Mouse (Mus musculus) intestine, embryonic 14.5 days (tissue): ENCODE results near the gene Crybg2. TPM values are rescaled to one million over a fixed set of nuclear protein-coding genes. Genes with fewer than 3 reads are reported as not detected.
A peak's percentile ranks its signal among the peaks of the same experiment; 100 is the strongest.

ENCODE experiments used
- ATAC-seq: fragments of 200-750 bp; cut with Nextera tagmentation; replicated peaks from 2 replicates; pipeline ENCODE4 v1.8.0; 2017; ENCODE audit warnings: low read depth, moderate number of reproducible peaks, moderate TSS enrichment, moderate library complexity; ENCODE audit not compliant: low FRiP score, low TSS enrichment
- DNase-seq: peaks from one replicate; pipeline ENCODE4 v3.0.0-alpha.2; 2018; ENCODE audit warnings: low spot score
- H3K27ac ChIP-seq: fragments of 300-500 bp; sonication (generic); 2 replicates; pipeline ENCODE4 v1.5.1; 2014; ENCODE audit warnings: low read depth, mild to moderate bottlenecking, control low read depth
- H3K27me3 ChIP-seq: fragments of 300-500 bp; sonication (generic); replicated peaks from 2 replicates; pipeline ENCODE4 v1.6.1; 2014; ENCODE audit warnings: low read length, control low read depth; ENCODE audit not compliant: control insufficient read depth, insufficient read depth
- H3K36me3 ChIP-seq: fragments of 300-500 bp; sonication (generic); 2 replicates; pipeline ENCODE4 v1.6.1; 2014; ENCODE audit warnings: low read length, control low read depth; ENCODE audit not compliant: control insufficient read depth, insufficient read depth
- H3K4me1 ChIP-seq: fragments of 300-500 bp; sonication (generic); replicated peaks from 2 replicates; pipeline ENCODE4 v1.6.1; 2014; ENCODE audit warnings: low read length, control low read depth, mixed read lengths; ENCODE audit not compliant: control insufficient read depth, insufficient read depth
- H3K4me2 ChIP-seq: fragments of 300-500 bp; sonication (generic); 2 replicates; pipeline ENCODE4 v1.6.1; 2014; ENCODE audit warnings: low read length
- H3K4me3 ChIP-seq: fragments of 300-500 bp; sonication (generic); 2 replicates; pipeline ENCODE4 v1.5.1; 2014; ENCODE audit warnings: low read depth, low read length, control low read depth, mixed read lengths
- H3K9ac ChIP-seq: fragments of 300-500 bp; sonication (generic); 2 replicates; pipeline ENCODE4 v1.6.1; 2014; ENCODE audit warnings: mild to moderate bottlenecking, low read length
- H3K9me3 ChIP-seq: fragments of 300-500 bp; sonication (generic); 2 replicates; pipeline ENCODE4 v1.6.1; 2016; ENCODE audit warnings: low read length, control low read depth; ENCODE audit not compliant: control insufficient read depth
- WGBS: fragments of 180-500 bp; shearing (Covaris S2); extraction: QIAGEN DNeasy Blood & Tissue Kit; methylation state at CpG from one replicate; pipeline ENCODE4 v1.1.7; 2014; 5-methylcytosine and 5-hydroxymethylcytosine counted together
- polyA plus RNA-seq: library from polyadenylated mRNA; unstranded; fragments of >200 nt; fragmentation: Nextera tagmentation; extraction: Ambion mirVana; gene quantifications from 2 replicates; pipeline ENCODE4 v1.2.1, GENCODE M21; 2014

Crybg2 gene
- polyA plus RNA-seq, 1 experiment from 2014 or later, result 11.4 TPM

- H3K4me3 ChIP-seq, result no peak within 1 kb of the TSS
- H3K4me2 ChIP-seq, result no peak within 1 kb of the TSS
- H3K36me3 ChIP-seq, result no peaks in the 10 kb centered on the region
- H3K9me3 ChIP-seq, result no peaks in the 10 kb centered on the region
- ATAC-seq (no peak), DNase-seq (no peak)
- no peaks in the 10 kb centered on the region for H3K27me3 ChIP-seq
- WGBS, result 57% methylated on average over 3 of the region's 3 CpGs
- H3K27ac ChIP-seq, result no peak within 1 kb of the TSS
- no peaks in the 10 kb centered on the region for H3K4me1 ChIP-seq
- no peak within 1 kb of the TSS for H3K9ac ChIP-seq
Observed at GRCm38 (mm10) chr4:134094923-134095547, 34.4 kb downstream of the Crybg2 start, which contains the start of gene Cd52. Gene Cd52 (minus strand): TSS chr4:134095082.

DNA sequence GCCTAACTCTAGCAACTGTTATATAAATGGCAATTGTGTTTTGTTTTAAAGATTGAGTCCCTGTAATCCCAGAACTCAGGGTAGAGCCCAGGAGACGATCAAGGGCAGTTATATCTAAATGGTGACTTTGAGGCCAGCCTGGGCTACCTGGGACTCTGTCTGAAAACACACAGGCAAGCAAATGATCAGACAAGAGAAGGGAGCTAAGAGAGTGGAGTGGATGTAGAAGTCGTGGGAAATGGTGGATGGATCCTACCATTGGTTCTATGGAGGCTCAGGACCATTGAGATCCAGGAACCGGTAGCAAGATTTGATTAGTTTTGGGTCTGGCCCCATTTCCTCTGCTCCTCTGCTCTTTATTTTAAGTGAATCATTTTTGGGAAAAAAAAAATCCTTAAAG, 35.5 kb downstream of the Crybg2 start:
- H3K4me1 ChIP-seq, result no peaks in the 10 kb centered on the region
- H3K9me3 ChIP-seq, result no peaks in the 10 kb centered on the region
- H3K9ac ChIP-seq, result no peak overlapping the region
- H3K27me3 ChIP-seq, result no peaks in the 10 kb centered on the region
- H3K4me3 ChIP-seq, result no peak overlapping the region
- no peak overlapping the region for H3K27ac ChIP-seq
- no peak overlapping the region for H3K4me2 ChIP-seq
- no peaks in the 10 kb centered on the region for H3K36me3 ChIP-seq
- no peak for DNase-seq
- ATAC-seq, result no peak
- 84% methylated on average over 3 of the region's 3 CpGs for WGBS

DNA sequence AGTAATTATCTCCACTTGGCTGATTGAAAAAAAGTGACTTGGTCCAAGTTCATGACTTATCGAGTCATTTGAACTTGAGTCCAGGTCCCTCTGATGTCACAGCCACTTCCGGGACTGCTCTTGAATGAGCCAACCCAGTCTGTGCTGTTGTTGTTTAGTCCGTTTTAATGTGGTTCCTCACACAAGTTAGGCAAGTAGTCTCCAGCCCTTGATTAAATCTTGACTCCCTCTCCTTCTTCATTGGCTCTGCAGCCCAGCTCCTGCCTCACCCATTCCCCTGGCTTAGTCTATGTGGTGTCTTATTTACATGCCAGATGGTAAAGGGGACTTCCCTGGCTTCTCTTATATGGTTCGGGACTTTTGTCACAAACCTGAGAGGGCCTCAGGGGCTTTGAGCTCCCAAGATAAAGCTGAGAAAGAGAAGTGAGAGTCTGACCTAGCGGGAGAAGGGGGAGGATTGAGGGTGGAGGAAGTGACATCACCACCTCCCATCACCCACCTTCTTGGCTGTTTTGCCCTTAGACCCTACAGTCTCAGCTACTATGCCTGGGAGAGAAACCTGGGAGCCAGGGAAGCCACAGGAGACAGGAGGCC, 36.5 kb downstream of the Crybg2 start:
- no peak for ATAC-seq
- no peak overlapping the region for H3K9ac ChIP-seq

DNA sequence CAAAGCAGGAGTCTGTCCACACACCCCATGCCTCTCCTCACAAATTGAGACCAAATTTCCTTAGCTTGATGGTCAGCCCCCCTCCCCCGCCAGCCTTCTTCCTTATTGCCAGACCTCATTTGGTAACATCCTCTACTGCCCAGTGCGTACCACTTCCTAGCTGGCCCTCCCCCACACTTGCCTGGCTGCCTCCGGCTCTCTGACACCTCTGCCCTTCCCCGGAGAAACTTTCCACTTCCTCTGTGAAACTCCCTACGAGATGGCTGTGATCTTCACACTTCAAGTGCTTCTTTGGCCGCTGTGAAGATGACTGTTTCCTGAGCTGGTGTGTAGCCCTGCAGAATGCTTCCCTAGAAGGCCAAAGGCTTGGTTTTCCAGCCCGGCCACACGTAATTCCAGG, 38.0 kb downstream of the Crybg2 start:
- Histone ChIP-seq H3K4me2 (no peak overlapping the region), H3K4me1 (0 out of 2 replicates have a peak, but pooled peaks cover 2% of the 10 kb centered on the region), H3K4me3 (no peak overlapping the region), H3K27me3 (no peaks in the 10 kb centered on the region), H3K9ac (no peak overlapping the region), H3K9me3 (no peaks in the 10 kb centered on the region), H3K36me3 (no peaks in the 10 kb centered on the region), H3K27ac (no peak overlapping the region)
- WGBS, result 44% methylated on average over 8 of the region's 8 CpGs
- ATAC-seq (no peak), DNase-seq (no peak)

More for the DNA sequence above, 36.5 kb downstream of the Crybg2 start:
- no peak overlapping the region for H3K4me2 ChIP-seq
- 69% methylated on average over 5 of the region's 5 CpGs for WGBS
- H3K36me3 ChIP-seq, result no peaks in the 10 kb centered on the region
- H3K4me3 ChIP-seq, result no peak overlapping the region
- no peak overlapping the region for H3K27ac ChIP-seq
- no peak for DNase-seq
- H3K27me3 ChIP-seq, result no peaks in the 10 kb centered on the region
- no peaks in the 10 kb centered on the region for H3K4me1 ChIP-seq
- no peaks in the 10 kb centered on the region for H3K9me3 ChIP-seq

- no peak for DNase-seq
- Histone ChIP-seq H3K4me1 (0 out of 2 replicates have a peak, but pooled peaks cover 2% of the 10 kb centered on the region), H3K4me2 (no peak overlapping the region), H3K36me3 (no peaks in the 10 kb centered on the region), H3K4me3 (no peak overlapping the region), H3K9ac (no peak overlapping the region), H3K27me3 (no peaks in the 10 kb centered on the region), H3K9me3 (no peaks in the 10 kb centered on the region), H3K27ac (no peak overlapping the region)
- ATAC-seq, result no peak
- WGBS, result 85% methylated on average over 4 of the region's 4 CpGs
Observed at GRCm38 (mm10) chr4:134100245-134100644, 39.6 kb downstream of the Crybg2 start.

DNA sequence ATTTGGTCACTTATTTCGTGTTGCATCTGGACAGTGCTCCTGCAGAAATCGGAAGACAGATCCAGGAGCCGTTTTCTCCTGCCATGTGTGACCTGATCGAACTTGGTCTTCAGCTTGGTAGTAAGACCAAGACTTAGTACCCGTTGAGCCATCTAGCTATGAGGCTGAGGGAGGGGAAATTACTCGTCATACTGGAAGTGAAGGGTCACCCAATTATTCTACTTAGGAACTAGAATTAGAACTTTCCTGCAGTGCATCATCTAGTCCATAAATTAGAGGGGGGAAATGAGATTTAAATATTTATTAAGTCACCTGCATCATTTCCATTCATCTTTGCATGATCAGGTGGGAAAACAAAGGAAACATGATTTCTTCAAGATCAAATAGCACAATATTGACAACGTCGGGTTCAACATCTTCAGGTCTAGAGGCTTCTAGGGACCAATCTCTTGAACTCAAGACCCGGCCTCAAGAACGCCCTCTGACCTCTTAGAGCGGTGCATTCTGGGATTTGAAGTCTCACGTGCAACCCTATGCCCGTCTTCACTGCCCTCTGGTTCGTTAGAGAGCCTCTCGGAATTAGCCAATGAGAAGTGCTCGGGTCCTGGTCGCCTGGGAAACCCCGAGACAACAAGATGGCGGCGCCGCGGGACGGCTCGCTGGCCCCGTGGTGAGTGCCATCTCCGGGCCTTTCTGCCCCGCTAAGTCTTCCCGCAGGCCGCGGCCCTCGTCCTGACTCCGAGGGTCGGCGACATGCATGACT, 41.5 kb downstream of the Crybg2 start, which contains the start of gene Ubxn11:
Ubxn11 (plus strand) TSS at position 592 of the 763 bp plus-strand sequence.
- no peaks in the 10 kb centered on the region for H3K9me3 ChIP-seq
- 18% methylated on average over 34 of the region's 34 CpGs for WGBS
- H3K27ac ChIP-seq, result no peak within 1 kb of the TSS
- H3K9ac ChIP-seq, result peak within 1 kb of the TSS; percentile 31
- peak within 1 kb of the TSS; percentile 60 for H3K4me2 ChIP-seq
- H3K4me3 ChIP-seq, result peak within 1 kb of the TSS; percentile 50
- ATAC-seq (peak; percentile 91), DNase-seq (peak; percentile 88)
- H3K36me3 ChIP-seq, result no peaks in the 10 kb centered on the region
- H3K4me1 ChIP-seq, result 0 out of 2 replicates have a peak, but pooled peaks cover 2% of the 10 kb centered on the region
- no peaks in the 10 kb centered on the region for H3K27me3 ChIP-seq

DNA sequence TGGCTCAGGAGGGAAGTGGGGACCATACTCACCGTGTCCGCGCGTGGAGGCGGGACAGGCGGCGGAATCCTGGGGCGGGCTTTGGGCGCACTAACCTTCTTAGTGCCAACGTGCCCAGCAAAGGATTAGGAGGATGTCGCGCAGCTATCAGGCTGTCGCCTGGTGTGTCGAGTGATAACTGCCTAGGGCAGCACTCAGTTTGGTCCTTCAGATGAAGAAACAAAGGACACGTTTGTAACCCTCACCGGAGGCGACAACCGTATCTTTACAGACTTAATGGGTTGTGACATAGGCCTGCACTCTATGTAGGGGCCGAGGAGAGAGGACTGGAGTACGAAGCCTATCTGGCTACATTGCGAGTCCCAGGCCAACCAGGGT, 42.1 kb downstream of the Crybg2 start:
- H3K4me2 ChIP-seq, result peak overlapping the region; percentile 60
- H3K4me3 ChIP-seq, result peak overlapping the region; percentile 50
- 0 out of 2 replicates have a peak, but pooled peaks cover 2% of the 10 kb centered on the region for H3K4me1 ChIP-seq
- WGBS, result 5% methylated on average over 21 of the region's 21 CpGs
- no peaks in the 10 kb centered on the region for H3K9me3 ChIP-seq
- H3K36me3 ChIP-seq, result no peaks in the 10 kb centered on the region
- H3K27ac ChIP-seq, result no peak overlapping the region
- no peaks in the 10 kb centered on the region for H3K27me3 ChIP-seq
- peak overlapping the region; percentile 31 for H3K9ac ChIP-seq
- DNase-seq (no peak), ATAC-seq (peak; percentile 34)

GRCm38 (mm10) chr4:134106105-134106504, 45.5 kb downstream of the Crybg2 start:
- ATAC-seq (no peak), DNase-seq (no peak)
- no peaks in the 10 kb centered on the region for H3K36me3 ChIP-seq
- H3K4me3 ChIP-seq, result no peak overlapping the region
- H3K4me1 ChIP-seq, result 0 out of 2 replicates have a peak, but pooled peaks cover 2% of the 10 kb centered on the region
- no peaks in the 10 kb centered on the region for H3K9me3 ChIP-seq
- no peak overlapping the region for H3K27ac ChIP-seq
- H3K27me3 ChIP-seq, result no peaks in the 10 kb centered on the region
- WGBS, result 76% methylated on average over 7 of the region's 7 CpGs
- no peak overlapping the region for H3K4me2 ChIP-seq
- no peak overlapping the region for H3K9ac ChIP-seq
